Mouse (Mus musculus) thymus, adult 18-20 months (tissue): Measurements from ENCODE around the gene Mkln1.
A peak's percentile ranks its signal among the peaks of the same experiment; 100 is the strongest.

Experiments used
- DNase-seq, 2 experiments: peaks; one replicate each; pipeline ENCODE4 v3.0.0; 2022; ENCODE audit warnings: mixed read lengths in 2 of 2

The Mkln1 gene

DNA sequence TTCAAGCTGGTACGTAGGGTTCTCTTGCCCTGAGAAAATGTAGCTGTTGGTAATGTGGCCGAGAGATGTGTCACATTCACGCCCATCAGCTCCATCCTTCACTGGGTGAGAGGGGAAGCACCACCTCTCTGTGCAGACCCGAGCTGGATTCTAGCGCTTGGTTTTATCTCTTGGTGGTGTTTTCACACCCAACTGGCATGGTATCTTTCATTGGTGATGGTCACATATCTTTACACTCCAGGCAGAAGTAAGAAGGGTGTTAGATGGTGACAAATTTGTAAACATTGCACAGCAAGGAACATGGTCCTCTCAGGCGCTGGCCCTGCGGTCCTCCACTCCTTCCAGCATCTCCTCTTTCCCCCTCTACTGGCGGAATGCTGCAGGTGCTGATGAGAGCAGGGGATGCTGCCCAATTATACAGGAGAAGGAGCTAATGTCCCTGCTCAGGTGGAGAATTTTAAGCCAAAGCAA lies 120.5 kb downstream of the Mkln1 start:
- DNase-seq, result no peak

DNA sequence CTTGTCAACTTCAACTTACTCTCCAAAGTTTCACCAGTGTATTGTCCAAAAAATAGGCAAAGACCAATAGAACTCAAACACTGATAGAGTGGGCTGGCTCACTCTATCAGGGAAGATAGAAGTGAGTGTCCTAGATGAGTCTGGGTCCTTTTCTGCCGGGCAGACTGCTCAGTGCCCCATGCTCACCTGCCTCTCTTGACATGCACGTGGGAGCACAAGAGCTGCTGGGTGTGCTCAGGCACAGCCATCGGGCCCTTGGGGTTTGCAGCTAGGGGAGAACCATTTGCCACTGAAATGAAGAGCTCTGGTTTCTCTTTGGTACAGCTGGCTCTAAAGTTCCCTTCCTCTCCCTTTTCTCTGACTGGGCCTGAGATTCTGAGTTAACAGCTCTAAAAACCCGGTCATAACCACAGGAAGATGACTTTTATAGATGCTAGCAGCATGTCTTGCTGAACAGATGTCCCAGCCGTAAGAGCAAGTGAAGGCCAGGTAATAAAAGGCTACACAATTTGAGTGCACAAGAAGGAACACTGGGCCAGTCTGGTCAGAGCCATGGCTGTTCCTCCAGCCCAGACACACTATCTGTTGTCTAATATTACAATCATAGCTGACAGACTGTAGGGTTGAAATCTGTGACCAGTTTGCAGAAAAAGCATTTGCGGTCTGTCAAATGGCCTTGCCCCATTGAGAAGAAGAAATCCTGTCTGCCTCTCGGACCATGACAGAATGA lies 122.1 kb downstream of the Mkln1 start:
- no peak for DNase-seq

DNA sequence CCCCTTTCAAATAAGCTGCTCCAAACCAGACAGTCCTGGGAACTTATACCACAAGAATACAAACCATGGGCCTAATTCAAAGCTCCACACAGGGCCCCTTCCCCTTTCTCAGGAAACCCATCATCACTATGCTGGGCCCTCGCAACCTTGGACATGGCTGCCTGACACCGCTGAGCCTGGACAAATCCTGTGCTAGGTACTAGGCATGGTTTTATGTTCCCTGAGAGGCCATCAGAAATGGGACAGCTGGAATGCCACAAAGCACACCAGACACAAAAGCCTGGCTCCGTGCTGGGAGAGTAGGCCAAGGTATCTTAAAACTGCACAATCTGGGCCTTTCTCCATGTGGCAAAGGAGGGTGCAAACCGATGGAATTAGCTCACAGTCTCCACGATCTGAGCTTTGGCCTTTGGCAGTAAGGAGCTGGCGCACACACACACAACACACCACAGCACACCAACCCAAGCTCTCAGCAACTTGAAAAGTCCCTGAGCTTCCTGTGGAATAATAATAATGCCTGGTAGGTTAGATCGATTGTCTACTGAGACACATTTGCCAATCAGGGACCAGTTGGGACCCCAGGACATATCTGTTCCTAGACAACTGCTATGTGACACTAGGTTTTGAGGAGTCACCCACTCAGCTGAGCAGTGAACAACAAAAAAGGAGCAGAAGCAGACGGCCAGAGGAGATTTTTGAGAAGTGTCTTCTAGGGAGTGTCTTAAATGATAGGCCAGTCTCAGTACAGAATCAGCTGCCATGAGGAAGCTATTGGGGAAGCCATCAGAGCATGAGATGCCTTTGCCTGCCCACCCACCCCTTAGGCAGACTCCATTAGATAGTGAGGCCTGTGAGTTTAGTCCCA lies 123.2 kb downstream of the Mkln1 start:
- no peak for DNase-seq

- DNase-seq, result no peak
These were observed 123.9 kb downstream of the Mkln1 start for GRCm38 (mm10) chr6:31522478-31522877.

DNA sequence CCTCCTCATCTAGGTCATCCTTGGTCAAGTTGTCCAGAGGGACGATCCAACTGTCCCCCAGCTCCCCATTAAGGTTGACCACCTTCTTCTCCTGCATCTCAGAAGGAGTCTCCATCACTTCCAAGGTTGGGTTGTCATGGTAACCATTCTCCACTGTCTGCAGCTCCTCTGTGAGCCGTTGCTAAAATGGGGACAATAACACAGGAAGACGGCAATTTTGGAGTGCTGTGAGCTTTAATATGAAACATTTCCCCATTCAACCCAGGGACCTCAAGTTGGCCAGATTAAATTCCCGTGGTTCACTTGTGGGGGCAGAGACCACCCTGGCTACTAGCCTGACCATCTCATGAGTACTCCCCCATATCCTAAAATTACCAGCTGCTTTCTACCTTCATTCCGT lies 124.5 kb downstream of the Mkln1 start:
- no peak for DNase-seq

DNA sequence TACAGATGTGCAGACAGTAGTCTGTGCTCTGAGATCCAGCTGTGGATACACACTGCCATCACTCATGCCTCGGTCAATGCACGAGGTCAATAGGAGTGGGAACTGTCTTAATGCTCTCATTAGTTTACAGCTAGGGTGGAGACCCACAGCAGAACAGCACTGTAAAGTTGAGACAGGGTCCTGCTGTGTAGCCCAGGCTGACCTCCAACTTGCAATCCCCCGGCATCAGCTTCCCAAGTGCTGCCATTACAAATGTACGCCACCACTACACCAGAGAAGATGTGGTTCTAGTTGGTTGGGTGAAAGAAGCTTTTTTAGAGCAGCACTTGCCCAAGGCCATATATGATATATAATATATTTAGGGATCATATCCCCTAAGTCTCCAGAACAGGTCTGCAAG lies 125.1 kb downstream of the Mkln1 start:
- no peak for DNase-seq

- no peak for DNase-seq
These were observed 125.6 kb downstream of the Mkln1 start for GRCm38 (mm10) chr6:31524121-31524520.

- no peak for DNase-seq
These were observed 126.1 kb downstream of the Mkln1 start for GRCm38 (mm10) chr6:31524647-31525046.

- peak in 1 of 2 experiments; percentile 11 for DNase-seq
These were observed 126.8 kb downstream of the Mkln1 start for GRCm38 (mm10) chr6:31525231-31525900.

DNA sequence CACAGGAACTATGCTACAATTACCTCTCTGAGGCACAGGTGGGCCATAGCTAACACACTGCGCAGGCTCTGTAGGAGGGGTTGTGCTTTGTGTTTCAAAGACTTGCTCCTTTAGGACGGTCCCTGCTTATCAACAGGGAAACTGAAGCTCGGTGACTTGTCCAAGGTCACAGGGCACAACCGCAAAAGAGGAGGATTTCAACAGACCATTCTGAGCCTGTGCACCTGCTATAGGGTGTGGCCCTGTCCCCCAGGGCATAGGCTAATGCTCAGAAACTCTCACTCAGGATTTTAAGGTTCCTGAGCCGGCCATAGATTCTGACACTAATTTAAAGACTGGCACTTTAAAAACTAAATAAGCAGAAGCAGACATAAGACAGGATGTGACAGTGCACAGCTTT lies 128.4 kb downstream of the Mkln1 start:
- no peak for DNase-seq

DNA sequence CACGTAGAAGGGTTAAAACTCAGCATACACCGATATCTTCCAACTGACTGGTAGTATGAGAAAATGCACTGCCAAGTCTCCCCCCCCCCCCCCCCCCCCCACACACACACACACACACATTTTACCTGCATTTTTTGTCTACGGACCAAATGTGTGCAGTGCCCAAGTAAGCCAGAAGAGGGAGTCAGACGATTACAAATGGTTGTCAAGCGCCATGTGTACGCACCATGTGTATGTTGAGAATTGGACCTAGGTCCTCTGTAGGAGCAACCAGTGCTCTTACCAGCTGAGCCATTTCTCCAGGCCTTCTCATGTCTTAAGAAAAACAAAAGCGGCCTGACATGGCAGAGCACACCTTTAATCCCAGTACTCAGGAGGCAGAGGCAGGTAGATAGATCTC lies 129.4 kb downstream of the Mkln1 start:
- DNase-seq, result no peak

- no peak for DNase-seq
These were observed 129.8 kb downstream of the Mkln1 start for GRCm38 (mm10) chr6:31528339-31528738.

- DNase-seq, result no peak
These were observed 133.3 kb downstream of the Mkln1 start for GRCm38 (mm10) chr6:31531880-31532279.

DNA sequence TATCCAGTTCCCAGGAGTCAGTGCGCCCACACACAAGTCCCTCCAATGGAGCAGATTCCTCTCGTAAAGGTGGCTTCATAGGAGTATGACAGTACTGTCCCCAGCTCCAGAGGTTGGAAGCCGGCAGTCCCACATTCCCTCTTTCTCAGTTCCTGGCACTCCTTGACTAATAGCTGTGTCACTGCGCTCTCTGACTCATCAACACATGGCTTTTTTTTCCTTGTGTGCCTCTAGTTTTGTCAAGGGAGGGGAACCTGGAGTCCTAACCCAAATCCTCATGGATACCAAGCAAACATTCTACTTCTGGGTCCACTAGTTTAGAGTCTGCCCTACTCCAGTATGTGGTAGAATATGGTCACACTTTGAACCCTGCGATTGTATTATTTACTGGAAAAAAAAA lies 136.2 kb downstream of the Mkln1 start:
- DNase-seq, result no peak

DNA sequence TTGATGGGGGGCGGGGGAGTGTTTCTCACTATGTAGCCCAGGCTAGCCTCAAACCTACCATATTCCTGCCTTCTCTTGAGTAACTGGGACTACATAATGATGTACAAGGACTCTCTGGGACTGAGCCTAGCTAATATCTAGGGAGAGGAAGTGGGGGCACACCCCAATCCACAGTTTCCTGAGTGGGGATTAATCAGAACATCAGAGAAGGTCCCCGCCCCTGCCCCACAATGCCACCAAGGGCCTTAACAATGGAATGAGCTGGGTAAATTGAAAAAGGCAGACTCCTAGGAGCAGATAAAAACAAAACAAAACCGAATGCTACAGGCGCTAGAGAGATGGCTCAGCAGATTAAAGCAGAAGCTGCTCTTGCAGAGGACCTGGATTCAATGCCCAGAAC lies 138.7 kb downstream of the Mkln1 start:
- DNase-seq, result no peak

DNA sequence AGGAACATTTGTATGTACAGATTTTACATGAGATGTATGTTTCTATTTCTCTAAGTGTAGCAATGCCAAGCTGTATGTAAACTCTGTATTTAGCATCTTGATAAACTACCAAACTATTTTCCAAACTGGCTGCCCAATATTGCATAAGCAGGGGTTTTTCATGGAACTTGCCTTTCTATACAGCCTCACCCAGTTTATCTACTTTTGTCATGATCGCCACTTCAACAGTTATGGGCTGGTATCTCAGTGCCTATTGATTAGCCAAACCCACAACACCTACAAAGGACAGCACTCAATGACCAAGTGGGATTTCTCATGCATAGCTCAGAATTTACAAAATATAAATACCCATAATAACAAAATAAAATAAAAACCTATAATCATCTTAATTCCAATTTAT lies 139.6 kb downstream of the Mkln1 start:
- no peak for DNase-seq

DNA sequence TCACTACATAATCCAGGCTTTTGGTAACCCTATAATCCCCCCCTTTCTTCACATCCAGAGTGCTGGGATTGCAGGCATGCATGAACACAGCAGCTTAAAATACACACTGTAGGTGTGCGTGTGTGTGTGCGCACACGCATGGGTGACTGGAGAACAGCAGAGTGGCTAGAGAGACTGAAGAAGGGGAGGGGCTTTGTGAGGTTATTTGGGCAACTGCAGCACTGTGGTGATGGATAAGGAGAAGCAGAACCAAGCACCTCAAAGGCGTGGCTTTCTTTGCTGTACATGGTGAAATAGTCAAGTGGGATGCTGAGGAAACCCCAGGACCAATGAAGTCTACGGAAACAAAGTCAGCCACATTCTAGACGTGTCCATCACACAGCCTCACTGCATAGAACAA lies 141.5 kb downstream of the Mkln1 start:
- DNase-seq, result no peak

DNA sequence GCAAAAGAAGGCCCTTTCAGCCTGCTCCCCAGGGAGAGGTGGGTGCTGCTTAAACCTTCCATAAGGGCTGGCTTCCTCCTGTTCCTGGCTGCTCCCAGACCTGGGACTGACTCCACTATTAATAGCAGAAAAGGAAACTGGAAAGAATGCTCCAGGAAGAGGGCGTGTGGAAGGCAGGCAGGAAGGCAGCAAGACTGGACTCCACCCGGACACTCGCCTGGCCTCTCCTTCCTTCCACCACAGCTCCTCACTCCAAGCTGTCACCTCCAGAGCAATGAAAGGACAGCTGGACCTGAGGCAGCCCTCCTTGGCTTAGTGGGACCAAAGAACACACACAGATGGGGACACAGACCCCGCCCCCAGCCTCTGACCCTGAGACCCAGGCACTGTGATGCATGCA lies 145.8 kb downstream of the Mkln1 start:
- DNase-seq, result no peak

DNA sequence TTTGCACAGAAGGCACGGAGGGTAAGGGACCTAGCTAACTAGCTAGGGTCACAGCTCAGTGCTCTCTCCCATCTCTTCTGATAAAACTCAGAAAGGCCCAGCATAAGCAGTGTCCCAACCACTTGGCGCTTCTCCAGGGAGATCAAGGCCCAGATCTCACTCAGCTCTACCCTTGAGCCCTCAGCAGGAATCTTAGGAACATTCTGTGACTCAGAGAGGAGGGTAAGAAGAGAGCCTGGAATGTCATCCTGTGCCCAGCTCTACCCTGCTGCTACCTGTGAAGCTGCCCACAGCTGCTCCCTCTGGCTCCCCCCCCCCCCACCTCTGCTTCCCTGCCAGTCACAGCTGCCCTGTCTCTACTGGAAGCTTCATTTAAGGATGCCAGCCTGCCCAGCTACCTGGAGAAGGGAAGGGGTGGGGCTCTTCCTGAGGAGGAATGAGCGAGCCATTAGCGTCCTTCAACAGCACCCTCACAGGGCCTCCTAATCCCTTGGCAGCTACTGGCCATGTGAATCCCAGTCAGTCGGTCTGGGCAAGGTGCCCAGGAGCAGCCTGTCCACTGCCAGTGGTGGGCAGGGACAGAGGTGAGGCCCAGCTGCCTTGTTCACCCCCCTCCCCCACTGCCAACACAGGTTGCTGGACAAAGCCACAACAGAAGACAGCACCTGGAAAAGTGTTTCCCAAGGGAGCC lies 151.0 kb downstream of the Mkln1 start:
- no peak for DNase-seq

DNA sequence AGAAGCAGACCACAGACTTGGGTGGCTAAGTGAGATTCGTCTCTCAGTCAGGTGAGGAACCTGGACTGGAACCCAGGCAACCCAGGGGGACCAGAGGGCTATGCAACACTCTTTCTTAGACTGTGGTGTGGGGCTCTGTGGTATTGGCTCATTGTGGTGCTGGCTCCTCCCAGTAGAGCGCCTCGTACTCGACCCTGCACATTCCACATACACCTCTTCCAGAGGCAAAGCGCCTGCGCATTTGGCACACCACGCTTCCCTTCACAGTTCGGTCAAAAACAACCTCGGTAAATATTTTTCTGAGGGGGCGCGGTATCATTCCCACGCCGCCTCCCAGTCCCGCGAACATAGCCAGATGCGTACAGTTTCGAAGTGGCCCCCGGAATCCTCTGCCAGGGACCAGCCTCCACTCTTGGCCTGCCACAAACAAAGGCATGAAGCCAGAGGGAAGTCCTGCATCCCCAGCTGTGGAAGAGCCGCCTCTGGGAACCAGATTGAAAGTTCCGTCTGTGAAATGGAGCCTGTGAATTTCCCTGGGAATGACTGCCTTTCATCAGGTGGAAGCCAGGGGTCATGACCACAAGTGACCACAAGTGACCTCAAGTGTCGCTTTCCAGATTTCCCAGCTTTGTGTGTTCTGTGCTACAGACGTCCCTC lies 152.5 kb downstream of the Mkln1 start:
- DNase-seq, result no peak

GRCm38 (mm10) chr6:31556460-31557100 lies 158.0 kb downstream of the Mkln1 start:
- DNase-seq, result no peak
